Mouse (Mus musculus): Measurements from ENCODE around the gene Gramd4.

DNA sequence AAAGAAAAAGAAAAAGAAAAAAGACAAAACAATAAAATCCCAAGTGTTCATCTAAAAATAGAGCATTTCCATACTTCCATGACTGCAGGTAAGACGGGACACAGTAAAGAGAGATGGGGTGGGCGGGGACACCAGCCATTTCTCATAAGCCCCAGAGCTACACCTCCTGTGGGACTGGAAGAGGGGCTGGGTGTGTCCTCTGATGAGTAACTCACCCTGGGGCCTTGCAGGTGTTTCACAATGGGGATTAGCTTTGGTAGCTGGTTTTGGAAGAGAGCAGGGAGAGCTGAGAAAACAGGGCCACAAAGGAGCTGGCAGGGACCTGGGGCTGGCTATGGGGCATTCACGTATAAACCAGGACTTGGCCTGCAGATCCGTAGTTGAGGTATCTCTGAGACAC, 93.1 kb downstream of the Gramd4 start:
- TF ChIP-seq CTCF (IDR thresholded peaks at IDR 0.05; ENCODE audit: borderline replicate concordance, insufficient read depth, low read length) (no peak), POLR2A (IDR thresholded peaks at IDR 0.05; ENCODE audit: low read depth, low read length) (no peak)

Measured in embryonic fibroblast, embryonic 13.5 days (primary cell).